Mouse (Mus musculus): ENCODE measurements around the gene Nkpd1.

GRCm38 (mm10) chr7:19524420-19525104, 6.9 kb downstream of the Nkpd1 start:
- TF ChIP-seq CTCF (IDR thresholded peaks at IDR 0.05; ENCODE audit: low read depth, low read length), result no peak
- no peak for TF ChIP-seq POLR2A (IDR thresholded peaks at IDR 0.05; ENCODE audit: borderline replicate concordance, low read depth, low read length)
